Mouse (Mus musculus) adrenal gland, postnatal 36 days (tissue): ENCODE measurements around the gene Hrh2. TPM values are rescaled to one million over a fixed set of nuclear protein-coding genes. Genes with fewer than 3 reads are reported as not detected.

Experiments used
- DNase-seq, 2 experiments: peaks; one replicate each; pipeline ENCODE4 v3.0.0; 2021; ENCODE audit warnings: mixed read lengths in 1 of 2
- long read RNA-seq, 2 experiments: library from polyadenylated mRNA; stranded (forward); transcript quantifications; one replicate each; pipeline ENCODE4 v2.0.0; 2021; ENCODE audit warnings: borderline sequencing depth in 2 of 2
- total RNA-seq, 2 experiments: library from RNA; stranded (reverse); gene quantifications; 2 replicates each; pipeline ENCODE4 v1.2.3; 2021

The Hrh2 gene
- under 1 TPM; 0.13 TPM for total RNA-seq
- long read RNA-seq, experiment 1: 0 reads
- long read RNA-seq, experiment 2: 0 reads

GRCm38 (mm10) chr13:54192021-54192481, at the start of gene Hrh2:
Hrh2 (plus strand) TSS chr13:54192129.
- DNase-seq: no peak

GRCm38 (mm10) chr13:54143788-54144187, 48.1 kb upstream of the Hrh2 start:
- no peak for DNase-seq

DNA sequence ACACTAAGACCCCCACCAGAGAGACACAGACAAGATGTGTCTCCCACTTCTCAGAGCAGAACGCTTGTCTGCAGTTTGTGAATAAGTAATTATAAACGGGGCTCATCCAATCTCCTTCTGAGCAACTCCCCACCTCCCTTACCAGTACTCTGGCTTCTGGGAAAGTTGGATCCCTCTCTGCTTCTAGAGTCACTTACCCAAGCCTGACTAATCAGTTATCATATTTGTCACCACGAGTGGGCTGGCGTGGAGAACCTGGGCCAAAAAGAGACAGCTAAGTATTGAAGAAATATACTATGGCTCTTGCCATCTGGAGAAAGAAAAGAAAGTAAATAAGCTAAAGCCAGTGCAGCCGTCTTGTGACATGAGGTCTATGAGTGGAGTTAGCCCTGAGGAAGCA, 47.3 kb upstream of the Hrh2 start:
- DNase-seq: no peak

DNA sequence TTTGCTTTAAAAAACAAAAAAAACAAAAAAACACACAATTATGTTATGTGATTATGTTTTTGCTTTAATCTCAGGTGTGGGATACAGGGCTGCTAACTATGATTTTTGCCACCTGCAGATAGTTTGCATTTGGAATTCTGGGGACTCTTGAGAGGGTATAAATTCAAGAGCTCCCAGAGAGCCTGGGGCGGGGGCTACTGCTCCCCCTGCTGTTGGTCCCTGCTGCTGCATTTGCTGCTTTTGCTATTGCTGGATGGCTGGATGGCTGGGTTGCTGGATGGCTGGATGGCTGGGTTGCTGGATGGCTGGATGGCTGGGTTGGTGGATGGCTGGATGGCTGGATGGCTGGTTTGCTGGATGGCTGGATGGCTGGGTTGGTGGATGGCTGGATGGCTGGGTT, 44.6 kb upstream of the Hrh2 start:
- DNase-seq: peak in 1 of 2 experiments; percentile 23

DNA sequence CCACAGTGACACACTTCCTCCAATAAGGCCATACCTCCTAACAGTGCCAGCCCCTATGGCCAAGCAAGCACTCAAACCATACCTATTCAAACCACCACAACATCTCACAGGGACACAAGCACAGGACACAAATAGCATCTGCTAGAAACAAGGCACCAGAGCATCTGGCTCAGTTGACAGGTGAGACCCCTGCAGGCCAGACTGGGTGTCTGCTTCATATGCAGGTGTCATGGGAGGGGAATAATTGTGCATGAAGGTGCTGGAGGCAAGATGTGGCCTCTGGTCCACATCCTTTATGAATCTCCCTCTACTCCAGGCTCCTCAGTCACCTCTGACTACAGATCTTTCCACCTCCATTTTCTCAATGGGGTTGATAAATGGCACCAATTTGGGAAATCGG, 39.5 kb upstream of the Hrh2 start:
- no peak for DNase-seq

GRCm38 (mm10) chr13:54152911-54153310, 39.0 kb upstream of the Hrh2 start:
- DNase-seq: no peak

- DNase-seq: no peak
Measured at GRCm38 (mm10) chr13:54153672-54154218, 38.2 kb upstream of the Hrh2 start.

GRCm38 (mm10) chr13:54155822-54156221, 36.1 kb upstream of the Hrh2 start:
- no peak for DNase-seq

GRCm38 (mm10) chr13:54159256-54159655, 32.7 kb upstream of the Hrh2 start:
- DNase-seq: no peak

- no peak for DNase-seq
Measured at GRCm38 (mm10) chr13:54159756-54160155, 32.2 kb upstream of the Hrh2 start.

DNA sequence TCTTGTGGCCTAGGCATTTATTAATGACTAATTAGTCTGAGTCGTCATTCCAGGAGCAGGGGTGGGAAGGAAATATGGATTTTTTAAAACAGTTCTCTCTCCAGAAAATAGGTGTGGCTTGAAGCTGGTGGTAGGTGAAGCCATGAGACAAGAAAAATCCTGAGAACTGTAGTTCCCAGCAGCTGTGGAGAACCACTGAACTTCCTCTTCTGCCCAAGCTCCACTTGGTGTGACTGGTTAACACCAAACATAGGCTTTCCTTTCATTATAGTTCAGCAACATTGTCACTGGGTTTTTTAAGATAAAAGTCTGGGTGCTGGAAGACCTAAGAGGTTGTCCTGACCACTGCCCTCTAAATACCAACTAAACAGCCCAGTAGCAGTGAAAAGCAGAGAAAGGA, 31.4 kb upstream of the Hrh2 start:
- no peak for DNase-seq

DNA sequence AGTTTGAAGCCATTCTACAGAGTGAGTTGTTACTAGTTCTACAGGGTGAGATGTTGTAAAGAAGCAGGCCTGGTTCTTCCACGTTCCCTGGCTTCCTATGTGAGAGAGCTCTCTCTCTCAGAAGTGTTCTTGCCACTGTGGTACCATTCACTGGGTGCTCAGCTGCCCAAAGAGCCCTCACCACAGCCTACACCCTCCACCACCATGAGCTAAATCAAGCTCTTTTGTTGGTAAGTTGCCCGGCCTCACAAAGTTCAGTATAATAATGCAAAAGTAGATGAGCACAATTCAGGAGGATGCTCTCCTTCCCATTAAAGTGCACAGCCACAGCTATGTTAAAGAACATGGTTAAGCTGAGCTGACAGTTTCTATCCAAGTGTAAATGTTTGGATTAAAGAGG, 30.4 kb upstream of the Hrh2 start:
- no peak for DNase-seq

GRCm38 (mm10) chr13:54163363-54163762, 28.6 kb upstream of the Hrh2 start:
- no peak for DNase-seq

- DNase-seq: no peak
Measured at GRCm38 (mm10) chr13:54164462-54164861, 27.5 kb upstream of the Hrh2 start.

- DNase-seq: no peak
Measured at GRCm38 (mm10) chr13:54165066-54165465, 26.9 kb upstream of the Hrh2 start.

DNA sequence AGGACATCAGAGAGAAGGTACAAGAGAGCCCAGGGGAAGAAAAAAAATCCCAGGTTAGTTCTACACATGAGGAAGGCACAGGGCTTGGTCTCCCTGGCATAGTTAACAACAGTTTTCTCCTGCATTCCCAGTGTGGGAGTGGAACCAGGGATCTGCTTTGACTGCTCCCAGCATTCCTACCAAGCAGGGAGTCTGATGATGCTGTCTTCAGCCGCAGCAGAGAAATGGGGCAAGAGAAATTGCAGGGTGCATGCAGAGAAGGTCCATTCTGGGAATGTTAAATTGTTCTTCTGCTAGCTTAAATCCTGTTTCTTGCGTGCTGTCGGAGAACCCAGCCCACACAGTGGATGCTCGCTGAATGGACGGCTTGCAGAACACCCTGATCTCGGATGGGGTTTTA, 26.2 kb upstream of the Hrh2 start:
- no peak for DNase-seq

- no peak for DNase-seq
Measured at GRCm38 (mm10) chr13:54167036-54167435, 24.9 kb upstream of the Hrh2 start.

DNA sequence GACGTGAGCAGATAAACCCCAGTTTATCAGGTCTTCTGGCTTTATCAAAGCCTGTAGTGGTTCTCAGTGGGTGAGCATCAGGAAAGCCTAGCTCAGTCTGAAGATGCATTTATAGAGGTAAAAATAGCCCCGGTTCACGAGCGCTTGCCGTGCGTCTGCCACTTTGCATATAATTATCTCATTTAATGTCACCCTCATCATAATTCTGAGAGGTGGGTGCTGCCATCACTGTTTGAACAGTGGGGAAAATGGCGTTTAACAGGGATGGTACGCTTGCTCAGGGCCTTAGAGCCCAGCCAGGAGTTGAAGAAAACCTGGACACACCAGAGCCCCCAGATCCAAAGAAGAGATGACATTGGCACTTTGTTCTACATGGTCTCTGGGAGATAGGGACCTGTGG, 23.3 kb upstream of the Hrh2 start:
- no peak for DNase-seq

- DNase-seq: no peak
Measured at GRCm38 (mm10) chr13:54170288-54170687, 21.6 kb upstream of the Hrh2 start.

DNA sequence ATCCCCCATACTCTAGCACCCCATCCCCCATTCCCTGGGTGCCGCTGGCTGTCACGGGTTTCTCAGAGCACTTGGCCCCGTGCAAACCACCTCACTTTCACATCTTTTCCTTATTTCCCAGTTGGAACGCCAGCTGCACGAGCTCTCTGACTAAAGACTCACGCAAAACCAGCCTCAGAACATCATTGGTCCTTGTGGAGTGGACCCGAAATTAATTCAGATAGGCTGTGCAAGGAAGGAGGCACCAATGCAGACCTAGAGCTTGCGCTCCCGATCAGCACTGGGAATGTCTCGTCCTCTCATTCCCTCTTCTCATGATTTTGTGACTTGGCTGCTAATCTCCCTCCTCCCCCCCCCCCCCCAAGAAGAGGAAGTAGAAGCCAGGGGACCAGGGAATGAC, 20.6 kb upstream of the Hrh2 start:
- DNase-seq: no peak

- DNase-seq: peak; percentile 56 to 68
Measured at GRCm38 (mm10) chr13:54171761-54172160, 20.2 kb upstream of the Hrh2 start.

DNA sequence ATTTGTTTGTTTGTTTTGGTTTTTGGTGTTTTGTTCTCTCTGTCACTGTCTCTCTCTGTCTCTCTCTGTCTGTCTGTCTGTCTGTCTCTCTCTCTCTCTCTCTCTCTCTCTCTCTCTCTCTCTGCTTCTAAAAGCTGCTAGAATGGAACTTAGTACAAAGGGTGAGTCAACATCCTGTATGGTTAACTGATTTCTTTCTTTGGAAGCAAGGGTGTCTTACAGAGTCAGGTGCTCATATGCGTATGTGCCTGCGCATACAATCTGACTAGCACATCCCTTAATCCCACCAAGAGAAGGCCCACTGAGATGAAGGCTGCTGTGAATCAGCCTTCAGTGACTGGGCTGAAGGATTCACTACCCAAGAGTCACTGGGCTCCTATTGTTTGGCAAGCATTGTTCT, 18.0 kb upstream of the Hrh2 start:
- DNase-seq: no peak

DNA sequence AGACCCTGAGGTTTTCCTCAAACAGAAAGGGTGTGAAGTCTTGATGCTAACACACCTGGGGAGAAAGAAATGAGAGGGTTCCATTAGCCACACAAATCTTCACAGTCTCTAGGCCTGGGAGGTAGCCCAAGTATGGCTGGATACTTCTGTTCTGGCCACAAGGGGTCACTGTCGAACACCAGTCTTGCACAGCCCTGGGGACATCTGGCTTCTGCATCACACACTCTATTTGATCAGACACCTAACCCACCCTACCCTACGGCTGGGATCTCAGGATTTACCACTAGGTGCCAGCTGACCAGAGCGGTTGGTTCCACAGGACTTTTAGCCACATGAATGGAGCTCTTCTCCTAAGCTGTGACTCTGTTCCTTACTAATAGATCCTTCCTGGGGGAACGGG, 17.2 kb upstream of the Hrh2 start:
- DNase-seq: no peak

DNA sequence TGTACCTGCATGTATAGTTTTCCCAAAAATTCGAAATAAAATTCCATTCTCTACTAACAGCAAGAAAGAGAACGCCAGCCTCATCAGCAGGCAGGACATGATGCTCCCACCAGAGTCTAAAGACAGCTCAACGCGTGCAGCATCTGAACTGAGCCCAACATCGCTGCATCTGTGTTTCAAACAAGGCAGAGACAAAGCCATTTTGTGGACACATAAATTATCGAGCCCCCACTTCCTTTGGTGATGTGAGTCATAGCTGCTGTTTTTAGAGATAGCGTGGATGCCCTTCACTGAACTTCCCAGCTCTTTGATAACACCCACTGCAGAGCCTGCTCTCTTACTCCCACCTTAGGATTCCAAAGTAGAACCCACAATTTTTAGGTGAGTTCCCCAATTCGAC, 16.5 kb upstream of the Hrh2 start:
- DNase-seq: no peak
